Mouse (Mus musculus) layer of hippocampus, postnatal 14 days (tissue): ENCODE results near the gene Gpd1. TPM values are rescaled to one million over a fixed set of nuclear protein-coding genes. Genes with fewer than 3 reads are reported as not detected.

ENCODE experiments used
- DNase-seq, 2 experiments: peaks; one replicate each; pipeline ENCODE4 v3.0.0; 2021 to 2022; ENCODE audit warnings: low spot score in 2 of 2, mixed read lengths in 1 of 2
- long read RNA-seq, 2 experiments: library from polyadenylated mRNA; stranded (forward); transcript quantifications; one replicate each; pipeline ENCODE4 v2.0.0; 2021
- total RNA-seq, 2 experiments: library from RNA; stranded (reverse); gene quantifications; 2 replicates each; pipeline ENCODE4 v1.2.3; 2021

The Gpd1 gene
- total RNA-seq, result 10 to 100 TPM; 76.3 to 83.1 TPM
- long read RNA-seq, experiment 1, transcript Gpd1-201 (8 exons, 2,861 nt), result major isoform, 30 of 47 reads
- long read RNA-seq, experiment 1, partial matches to known transcripts, result 14 of 47 reads
- long read RNA-seq, experiment 1, other reads (novel, unspliced or antisense), result 3 of 47 reads
- long read RNA-seq, experiment 2, transcript Gpd1-201 (8 exons, 2,861 nt), result major isoform, 36 of 58 reads
- long read RNA-seq, experiment 2, partial matches to known transcripts, result 20 of 58 reads
- long read RNA-seq, experiment 2, other reads (novel, unspliced or antisense), result 2 of 58 reads

DNA sequence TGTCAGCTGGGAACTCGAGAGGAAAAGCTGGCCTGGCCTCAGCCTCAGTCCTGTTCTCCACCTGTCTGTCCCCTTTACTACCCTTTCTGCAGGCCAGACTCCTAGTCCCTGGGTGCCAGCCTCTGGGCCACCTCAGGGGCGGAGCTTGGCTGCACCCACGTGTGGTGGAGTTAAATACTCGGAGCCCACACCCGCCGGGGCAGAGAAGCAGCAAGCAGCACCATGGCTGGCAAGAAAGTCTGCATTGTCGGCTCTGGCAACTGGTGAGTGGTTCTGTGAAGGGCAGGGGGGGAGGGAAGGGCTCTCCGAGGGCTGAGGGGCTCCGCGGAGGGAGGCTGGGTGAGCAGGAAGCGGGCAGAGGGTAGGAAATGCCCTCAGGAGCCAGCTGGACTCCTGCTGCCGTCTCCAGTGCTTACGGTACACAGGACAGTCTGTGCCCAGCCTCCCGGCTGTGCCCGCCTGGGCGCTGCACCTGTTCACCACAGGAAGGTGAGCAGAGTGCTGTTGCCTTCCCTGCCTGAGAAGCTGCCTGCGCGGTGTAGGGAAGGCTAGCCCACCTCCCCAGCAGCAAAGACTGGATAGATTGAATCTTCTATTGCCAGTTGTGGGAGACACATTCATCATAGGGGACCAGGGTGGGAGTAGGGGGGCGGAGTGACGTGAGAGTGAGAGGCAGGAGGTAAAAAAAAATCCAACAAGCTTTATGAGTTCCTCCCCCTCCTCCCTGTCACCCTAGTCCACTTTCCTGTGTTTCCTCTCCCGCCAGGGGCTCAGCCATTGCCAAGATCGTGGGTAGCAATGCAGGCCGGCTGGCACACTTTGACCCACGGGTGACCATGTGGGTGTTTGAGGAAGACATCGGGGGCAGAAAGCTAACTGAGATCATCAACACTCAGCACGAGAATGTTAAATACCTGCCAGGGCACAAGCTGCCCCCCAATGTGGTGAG, at the start of gene Gpd1:
Gene Gpd1, plus strand, starts transcription at position 130 of the 949 bp plus-strand sequence.
- peak; percentile 69 to 73 for DNase-seq

- DNase-seq, result no peak
Observed at GRCm38 (mm10) chr15:99667544-99667943, 49.8 kb upstream of the Gpd1 start.

DNA sequence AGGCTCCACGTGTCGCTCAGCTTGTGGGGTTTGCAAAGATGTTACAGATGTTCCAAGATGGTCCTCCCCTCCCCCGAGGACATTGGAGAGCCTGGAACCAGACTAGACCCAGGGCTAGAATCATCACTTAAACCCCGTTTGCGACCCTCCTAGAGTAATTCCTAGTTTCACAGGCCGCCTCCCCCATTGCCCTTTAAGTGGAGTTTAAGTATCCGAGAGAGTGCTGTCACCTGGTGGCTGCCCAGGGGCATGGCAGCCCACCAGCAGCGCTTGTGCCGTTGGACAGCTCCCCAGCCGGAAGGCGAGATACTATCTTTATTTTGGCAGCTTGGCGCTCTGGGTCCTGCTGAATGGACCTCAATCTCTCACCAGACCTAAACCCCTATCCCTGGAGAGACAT, 48.4 kb upstream of the Gpd1 start:
- peak; percentile 76 to 80 for DNase-seq

- DNase-seq, result no peak
Observed at GRCm38 (mm10) chr15:99669392-99669791, 47.9 kb upstream of the Gpd1 start.

GRCm38 (mm10) chr15:99670154-99670821, 47.0 kb upstream of the Gpd1 start, which contains the start of gene Asic1:
Gene Asic1, plus strand, starts transcription at chr15:99670368.
- DNase-seq, result peak; percentile 73 to 75

GRCm38 (mm10) chr15:99670964-99671670, 46.2 kb upstream of the Gpd1 start:
- DNase-seq, result no peak

DNA sequence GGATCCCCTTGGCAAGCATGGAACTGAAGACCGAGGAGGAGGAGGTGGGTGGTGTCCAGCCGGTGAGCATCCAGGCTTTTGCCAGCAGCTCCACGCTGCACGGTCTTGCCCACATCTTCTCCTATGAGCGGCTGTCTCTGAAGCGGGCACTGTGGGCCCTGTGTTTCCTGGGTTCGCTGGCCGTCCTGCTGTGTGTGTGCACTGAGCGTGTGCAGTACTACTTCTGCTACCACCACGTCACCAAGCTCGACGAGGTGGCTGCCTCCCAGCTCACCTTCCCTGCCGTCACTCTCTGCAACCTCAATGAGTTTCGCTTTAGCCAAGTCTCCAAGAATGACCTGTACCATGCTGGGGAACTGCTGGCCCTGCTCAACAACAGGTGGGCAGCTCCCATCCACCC, 45.5 kb upstream of the Gpd1 start:
- no peak for DNase-seq

- DNase-seq, result no peak
Observed at GRCm38 (mm10) chr15:99674866-99675265, 42.4 kb upstream of the Gpd1 start.

DNA sequence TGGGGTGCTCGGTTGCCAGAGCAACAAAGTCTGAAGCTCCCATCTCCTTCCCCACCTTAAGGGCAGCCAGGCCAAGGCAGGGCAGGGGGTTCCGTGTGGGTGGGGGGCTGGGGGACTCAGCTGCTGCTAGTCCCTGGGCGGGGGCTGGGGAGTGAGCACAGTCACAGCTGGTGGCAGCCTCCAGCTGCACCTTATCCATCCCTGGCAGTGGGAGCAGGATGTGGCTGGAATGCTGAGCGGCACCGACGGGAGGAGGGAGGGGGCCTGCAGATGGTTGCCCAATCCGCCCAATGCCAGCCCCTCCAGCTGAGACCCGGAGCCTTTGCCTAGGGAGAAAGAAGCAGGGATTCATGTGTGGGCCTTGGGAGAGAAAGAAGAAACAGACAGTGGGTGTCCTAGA, 40.2 kb upstream of the Gpd1 start:
- DNase-seq, result peak in 1 of 2 experiments; percentile 54

GRCm38 (mm10) chr15:99678063-99678800, 39.1 kb upstream of the Gpd1 start:
- DNase-seq, result no peak

- DNase-seq, result no peak
Observed at GRCm38 (mm10) chr15:99679008-99679407, 38.3 kb upstream of the Gpd1 start.

GRCm38 (mm10) chr15:99682880-99683279, 34.4 kb upstream of the Gpd1 start:
- DNase-seq, result no peak

DNA sequence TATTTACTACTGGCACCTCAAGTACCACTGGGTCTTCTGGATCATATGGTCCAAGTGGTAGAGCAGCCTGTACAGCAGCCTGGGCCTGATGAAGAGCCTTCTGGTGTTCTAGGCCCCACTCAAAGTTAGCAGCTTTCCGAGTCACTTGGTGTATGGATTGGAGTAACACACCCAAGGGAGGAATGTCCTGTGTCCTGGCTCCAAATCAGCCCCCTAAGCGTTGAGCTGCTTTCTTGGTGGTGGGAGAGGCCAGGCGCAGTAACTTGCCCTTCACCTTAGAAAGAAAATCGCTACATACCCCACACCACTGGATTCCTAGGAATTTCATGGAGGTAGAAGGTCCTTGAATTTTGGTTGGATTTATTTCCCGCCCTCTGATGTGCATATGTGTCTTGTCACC, 33.2 kb upstream of the Gpd1 start:
- no peak for DNase-seq

DNA sequence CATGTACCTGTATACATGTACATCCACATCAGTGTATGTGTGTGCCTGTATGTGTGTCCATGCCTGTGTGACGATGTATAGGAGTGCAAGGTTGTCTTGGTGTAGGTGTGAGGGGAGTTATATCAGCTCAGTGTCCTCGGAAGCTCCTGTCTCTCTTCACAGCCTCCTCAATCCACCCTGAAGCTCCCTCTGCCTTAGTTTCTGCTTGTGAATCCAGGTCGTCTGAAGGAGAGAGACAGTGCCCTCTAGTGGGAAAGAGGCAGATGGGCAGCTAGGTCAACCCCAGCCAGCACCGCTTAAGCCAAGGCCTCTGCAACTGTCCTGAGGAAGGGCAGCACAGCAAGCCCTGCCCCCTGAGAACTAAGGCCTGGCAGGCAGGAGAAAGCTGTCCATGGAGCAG, 28.6 kb upstream of the Gpd1 start:
- DNase-seq, result peak in 1 of 2 experiments; percentile 71

GRCm38 (mm10) chr15:99690924-99691323, 26.4 kb upstream of the Gpd1 start:
- no peak for DNase-seq

DNA sequence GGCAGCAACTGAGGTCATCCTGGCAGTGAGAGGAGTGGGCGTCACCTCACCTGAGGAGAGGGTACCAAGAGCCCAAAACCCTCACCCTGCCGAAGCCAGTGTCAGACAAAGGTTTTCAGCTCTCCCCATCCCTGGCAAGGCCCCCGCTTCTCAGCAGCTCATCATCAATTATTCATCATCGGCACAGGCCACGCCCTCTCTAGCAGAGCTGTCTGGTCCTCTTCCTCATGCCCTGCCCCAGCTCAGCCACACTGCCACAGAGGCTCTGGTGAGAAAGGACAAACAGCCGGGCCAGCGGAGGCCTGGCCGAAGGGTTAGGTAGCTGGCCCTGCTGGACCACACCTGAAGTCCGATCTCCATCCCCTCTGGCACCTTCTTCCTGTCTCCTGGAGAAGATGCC, 25.3 kb upstream of the Gpd1 start:
- DNase-seq, result no peak

DNA sequence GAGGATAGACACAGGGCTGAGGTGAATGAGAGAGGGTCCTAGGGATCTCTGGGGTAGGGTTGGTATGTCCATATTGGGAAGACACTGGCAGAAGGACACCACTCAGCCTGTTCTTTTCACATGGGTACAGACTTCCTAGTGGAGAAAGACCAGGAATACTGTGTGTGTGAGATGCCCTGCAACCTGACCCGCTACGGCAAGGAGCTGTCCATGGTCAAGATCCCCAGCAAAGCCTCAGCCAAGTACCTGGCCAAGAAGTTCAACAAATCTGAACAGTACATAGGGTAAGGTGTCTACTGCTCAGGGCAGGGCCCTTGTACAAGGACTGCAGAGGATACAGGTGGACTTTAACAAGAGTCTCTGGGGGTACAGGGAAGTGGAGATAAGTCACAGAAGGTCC, 20.0 kb upstream of the Gpd1 start:
- no peak for DNase-seq

DNA sequence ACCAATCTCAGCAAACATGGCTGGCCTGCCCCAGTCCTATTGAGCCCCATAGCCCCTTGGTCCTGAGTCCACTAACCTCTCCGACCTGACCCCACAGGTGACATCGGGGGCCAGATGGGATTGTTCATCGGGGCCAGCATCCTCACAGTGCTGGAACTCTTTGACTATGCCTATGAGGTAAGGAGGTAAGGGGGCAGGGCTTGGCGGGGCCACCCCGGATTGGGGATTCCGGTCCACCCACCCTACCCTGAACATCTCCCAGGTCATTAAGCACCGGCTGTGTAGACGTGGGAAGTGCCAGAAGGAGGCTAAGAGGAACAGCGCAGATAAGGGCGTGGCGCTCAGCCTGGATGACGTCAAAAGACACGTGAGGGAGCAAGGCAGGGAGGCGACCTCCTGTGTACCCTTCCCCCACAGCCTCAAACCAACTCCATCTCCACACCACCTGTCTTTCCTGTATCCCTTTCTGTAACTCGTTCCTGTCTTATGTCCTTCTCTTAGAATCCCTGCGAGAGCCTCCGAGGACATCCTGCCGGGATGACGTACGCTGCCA, 18.7 kb upstream of the Gpd1 start:
- no peak for DNase-seq

- no peak for DNase-seq
Observed at GRCm38 (mm10) chr15:99699715-99700114, 17.6 kb upstream of the Gpd1 start.
